Mouse (Mus musculus) liver, postnatal 0 days (tissue): ENCODE results near the gene Ereg.

Experiments
- CTCF ChIP-seq: sonication (generic); IDR thresholded peaks from 2 replicates; pipeline ENCODE4 v1.5.1; 2016; ENCODE audit warnings: antibody characterized with exemption, low read depth
- EP300 ChIP-seq: IDR thresholded peaks from 2 replicates; pipeline ENCODE4 v1.6.1; 2016; ENCODE audit warnings: antibody characterized with exemption, low read depth, mild to moderate bottlenecking

- TF ChIP-seq CTCF (no peak), EP300 (no peak)
These were observed 35.7 kb downstream of the Ereg start for GRCm38 (mm10) chr5:91110023-91110670.
